Mouse (Mus musculus) NIH3T3 (cell line): ENCODE results near the gene U90926.

Experiments used
- DNase-seq: peaks from one replicate; pipeline ENCODE4 v3.0.0-alpha.2; 2012; ENCODE audit warnings: low read depth

U90926 gene

GRCm38 (mm10) chr5:92218915-92219793, 3.9 kb upstream of the U90926 start:
- peak; percentile 49 for DNase-seq

- no peak for DNase-seq
These were observed 3.0 kb downstream of the U90926 start for GRCm38 (mm10) chr5:92212231-92212630.

GRCm38 (mm10) chr5:92210205-92210604, 5.0 kb downstream of the U90926 start:
- no peak for DNase-seq

- DNase-seq = no peak
These were observed 9.1 kb downstream of the U90926 start for GRCm38 (mm10) chr5:92206121-92206520.

GRCm38 (mm10) chr5:92205706-92206105, 9.5 kb downstream of the U90926 start:
- DNase-seq = peak; percentile 71

- no peak for DNase-seq
These were observed 10.0 kb downstream of the U90926 start for GRCm38 (mm10) chr5:92205184-92205583.

GRCm38 (mm10) chr5:92204162-92205036, 10.8 kb downstream of the U90926 start:
- DNase-seq = no peak

GRCm38 (mm10) chr5:92198266-92198665, 16.9 kb downstream of the U90926 start:
- DNase-seq = no peak

GRCm38 (mm10) chr5:92196895-92197811, 18.1 kb downstream of the U90926 start:
- DNase-seq = no peak

- DNase-seq = peak; percentile 59
These were observed 19.5 kb downstream of the U90926 start for GRCm38 (mm10) chr5:92195716-92196115.

GRCm38 (mm10) chr5:92188881-92189483, 26.2 kb downstream of the U90926 start:
- no peak for DNase-seq

- no peak for DNase-seq
These were observed 32.0 kb downstream of the U90926 start for GRCm38 (mm10) chr5:92183071-92183830.

GRCm38 (mm10) chr5:92165976-92166375, 49.2 kb downstream of the U90926 start:
- DNase-seq = no peak
